15 mouse cellular contexts compared by ENCODE assay signal in the genomic region with DNA sequence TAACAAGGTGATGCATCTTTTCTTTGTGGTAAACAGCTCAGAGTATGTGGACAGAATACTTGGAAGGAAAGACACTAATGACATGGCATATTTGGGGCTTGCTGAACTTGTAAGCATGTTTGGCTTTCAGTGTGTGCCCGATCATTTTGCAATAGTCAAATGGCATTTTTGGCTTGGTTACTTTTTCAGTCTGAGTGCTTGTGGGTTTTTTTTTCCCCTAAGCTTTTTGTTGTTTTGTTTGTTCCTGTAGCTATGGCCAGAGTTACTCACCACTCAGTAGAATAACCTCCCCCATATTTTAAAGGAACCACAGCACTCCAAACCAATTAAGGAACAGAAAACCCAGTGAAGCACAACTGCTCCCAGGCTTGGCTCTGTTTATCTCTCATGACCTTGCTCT.
DNase-seq lines count a peak whose midpoint lies in the region; ATAC-seq and TF ChIP-seq lines count a peak whose summit lies in the region.
"Had no signal": no experiment of that assay in that cellular context is flagged by ENCODE, and none has a peak within 500 bp of the region (broad histone marks: within the 10 kb centered on the region; RNA-seq: fewer than 3 reads in every experiment).

No protein-coding gene starts in this region.

- 87% methylated on average over 1 of the region's 1 CpGs for WGBS in forebrain, embryonic 12.5 days

- no peaks in the 10 kb centered on the region for H3K27me3 ChIP-seq in C2C12 (ENCODE audit: control insufficient read depth, insufficient read depth, insufficient read length)
- H3K27me3 ChIP-seq in forebrain, embryonic 12.5 days = no peaks in the 10 kb centered on the region
- H3K27me3 ChIP-seq: embryonic facial prominence, embryonic 13.5 days; heart, embryonic 15.5 days had no signal

- no peaks in the 10 kb centered on the region for H3K36me3 ChIP-seq in C2C12 (ENCODE audit: control insufficient read depth, insufficient read depth)
- H3K36me3 ChIP-seq in forebrain, embryonic 12.5 days (replicated peaks) = no peaks in the 10 kb centered on the region
- H3K36me3 ChIP-seq: embryonic facial prominence, embryonic 13.5 days; heart, embryonic 15.5 days had no signal

- no peaks in the 10 kb centered on the region for H3K9me3 ChIP-seq in forebrain, embryonic 12.5 days
- H3K9me3 ChIP-seq: heart, embryonic 15.5 days had no signal

- no peak overlapping the region for H3K9ac ChIP-seq in forebrain, embryonic 12.5 days
- H3K9ac ChIP-seq: embryonic facial prominence, embryonic 13.5 days; heart, embryonic 15.5 days; liver, embryonic 14.5 days had no signal

- intact Hi-C loops in heart, postnatal 10 days (cut with DNase I) = no loop called here

- peak; percentile 31 to 46 for DNase-seq in heart, adult 9 months (ENCODE audit: low spot score in 2 of 2)
- DNase-seq in heart, postnatal 10 days = no peak
- DNase-seq in adipocyte (ENCODE audit: low spot score) = peak; percentile 91
- no peak for DNase-seq in thymus, postnatal 0 days (ENCODE audit: low spot score)
- DNase-seq: cerebellum, postnatal 14 days had no signal

- no peak overlapping the region for H3K4me2 ChIP-seq in forebrain, embryonic 12.5 days
- H3K4me2 ChIP-seq: embryonic facial prominence, embryonic 13.5 days; heart, embryonic 15.5 days; midbrain, embryonic 11.5 days had no signal

- no peaks in the 10 kb centered on the region for H3K79me3 ChIP-seq in C2C12 (ENCODE audit: low read depth)

- H3K79me2 ChIP-seq in C2C12 (ENCODE audit: control insufficient read depth, insufficient read depth) = no peaks in the 10 kb centered on the region

- no peak overlapping the region for H3ac ChIP-seq in C2C12 (ENCODE audit: control insufficient read depth, insufficient read length, low read depth)

- H3K4me3 ChIP-seq in C2C12 (ENCODE audit: insufficient read depth, poor library complexity, severe bottlenecking) = no peak overlapping the region
- H3K4me3 ChIP-seq in forebrain, embryonic 12.5 days (replicated peaks) = no peak overlapping the region
- H3K4me3 ChIP-seq: embryonic facial prominence, embryonic 13.5 days; heart, embryonic 15.5 days; layer of hippocampus, adult 2 months had no signal

- TF ChIP-seq CTCF in C2C12 (IDR thresholded peaks at IDR 0.05; ENCODE audit: control insufficient read depth, insufficient read depth, insufficient read length) = no peak

- H3K4me1 ChIP-seq in forebrain, embryonic 12.5 days = no peaks in the 10 kb centered on the region
- H3K4me1 ChIP-seq: embryonic facial prominence, embryonic 13.5 days; heart, embryonic 15.5 days had no signal

- no peak overlapping the region for H3K27ac ChIP-seq in forebrain, embryonic 12.5 days
- H3K27ac ChIP-seq: embryonic facial prominence, embryonic 13.5 days; heart, embryonic 15.5 days; hindbrain, postnatal 0 days; layer of hippocampus, adult 2 months; liver, embryonic 14.5 days had no signal

- peak; percentile 74 for ATAC-seq in megakaryocyte, adult 5-6 weeks (ENCODE audit: poor library complexity, severe bottlenecking)
- ATAC-seq in forebrain, embryonic 12.5 days (ENCODE audit: low FRiP score) = no peak
- ATAC-seq: forebrain, embryonic 16.5 days; hindbrain, postnatal 0 days had no signal

TF ChIP-seq in C2C12, 6 proteins besides CTCF, POLR2A, EP300 and RAD21:
- peak; percentile 94 for TF ChIP-seq CEBPB (IDR thresholded peaks at IDR 0.05; ENCODE audit: low read depth)
- no peak for TF ChIP-seq USF1 (IDR thresholded peaks at IDR 0.05; ENCODE audit: low read depth)

Comparison
In these comparisons a context has a peak if more than half of its experiments do, and no peak if none do; other contexts are left out.
1. DNase-seq: peak in heart, adult 9 months (2 of 2) and adipocyte (single experiment); none in heart, postnatal 10 days (0 of 2) and thymus, postnatal 0 days (single experiment).